Mouse (Mus musculus) hindbrain, postnatal 0 days (tissue): Measurements from ENCODE around the gene Cers1. TPM values are rescaled to one million over a fixed set of nuclear protein-coding genes. Genes with fewer than 3 reads are reported as not detected.

Experiments used
- ATAC-seq: fragments of 200-750 bp; cut with Nextera tagmentation; 2 replicates; pipeline ENCODE4 v1.8.0; 2017; ENCODE audit warnings: mild to moderate bottlenecking, moderate TSS enrichment, moderate library complexity
- DNase-seq: peaks from one replicate; pipeline ENCODE4 v3.0.0-alpha.2; 2015; ENCODE audit warnings: low spot score
- H3K27ac ChIP-seq: fragments of 300-500 bp; sonication (generic); 2 replicates; pipeline ENCODE4 v1.5.1; 2014; ENCODE audit warnings: mild to moderate bottlenecking
- H3K27me3 ChIP-seq: fragments of 300-500 bp; sonication (generic); 2 replicates; pipeline ENCODE4 v1.6.1; 2014; ENCODE audit warnings: low read length, mixed read lengths; ENCODE audit not compliant: insufficient read depth
- H3K36me3 ChIP-seq: fragments of 300-500 bp; sonication (generic); 2 replicates; pipeline ENCODE4 v1.6.1; 2014; ENCODE audit warnings: low read length, mixed read lengths; ENCODE audit not compliant: insufficient read depth
- H3K4me1 ChIP-seq: fragments of 300-500 bp; sonication (generic); 2 replicates; pipeline ENCODE4 v1.6.1; 2014; ENCODE audit warnings: antibody characterized with exemption, low read length, mixed read lengths; ENCODE audit not compliant: insufficient read depth
- H3K4me2 ChIP-seq: fragments of 300-500 bp; sonication (generic); 2 replicates; pipeline ENCODE4 v1.6.1; 2014; ENCODE audit warnings: low read depth, mild to moderate bottlenecking, low read length, moderate library complexity, mixed read lengths
- H3K4me3 ChIP-seq: fragments of 300-500 bp; sonication (generic); 2 replicates; pipeline ENCODE4 v1.5.1; 2014; ENCODE audit warnings: low read length
- H3K9ac ChIP-seq: fragments of 300-500 bp; sonication (generic); replicated peaks from 2 replicates; pipeline ENCODE4 v1.6.1; 2014; ENCODE audit warnings: mild to moderate bottlenecking, low read length, moderate library complexity, mixed read lengths
- H3K9me3 ChIP-seq: fragments of 300-500 bp; sonication (generic); 2 replicates; pipeline ENCODE4 v1.6.1; 2016; ENCODE audit warnings: low read length, mixed read lengths
- CTCF ChIP-seq: IDR thresholded peaks from 2 replicates; pipeline ENCODE4 v1.5.1; 2016; ENCODE audit warnings: antibody characterized with exemption, control low read depth, low read depth
- WGBS: fragments of 180-500 bp; shearing (Covaris S2); extraction: QIAGEN DNeasy Blood & Tissue Kit; methylation state at CpG from one replicate; pipeline ENCODE4 v1.1.7; 2014; 5-methylcytosine and 5-hydroxymethylcytosine counted together
- polyA plus RNA-seq: library from polyadenylated mRNA; unstranded; fragments of >200 nt; fragmentation: Nextera tagmentation; extraction: Ambion mirVana; gene quantifications from 2 replicates; pipeline ENCODE4 v1.2.1, GENCODE M21; 2015
- total RNA-seq: library from RNA; depleted of rRNA; stranded (reverse); fragments of >200 nt; gene quantifications from 2 replicates; pipeline ENCODE4 v1.2.3, GENCODE M21; 2014

The Cers1 gene
- total and polyA plus RNA-seq, 2 experiments from 2014 or later: 45.5 to 92.5 TPM

DNA sequence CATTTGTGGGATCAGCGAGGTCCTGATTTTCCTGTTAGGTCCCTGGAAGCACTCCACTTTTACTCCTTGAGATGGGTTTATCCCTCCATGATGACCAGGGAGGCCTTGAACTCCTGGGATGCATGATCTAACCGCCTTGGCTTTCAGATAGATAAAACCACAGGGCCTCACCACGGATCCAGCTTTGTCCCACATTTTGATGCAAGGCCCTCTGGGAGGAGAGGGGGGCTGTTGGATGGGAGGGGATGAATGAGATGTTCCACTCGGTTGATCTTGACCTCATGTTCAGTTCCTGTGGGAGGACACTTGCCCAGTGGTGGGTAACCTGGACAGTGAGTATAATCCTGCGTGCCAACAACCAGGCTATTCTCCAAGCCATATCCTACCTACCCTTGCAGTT lies 31.2 kb upstream of the Cers1 start:
- no peak for ATAC-seq
- H3K4me2 ChIP-seq: no peak overlapping the region

DNA sequence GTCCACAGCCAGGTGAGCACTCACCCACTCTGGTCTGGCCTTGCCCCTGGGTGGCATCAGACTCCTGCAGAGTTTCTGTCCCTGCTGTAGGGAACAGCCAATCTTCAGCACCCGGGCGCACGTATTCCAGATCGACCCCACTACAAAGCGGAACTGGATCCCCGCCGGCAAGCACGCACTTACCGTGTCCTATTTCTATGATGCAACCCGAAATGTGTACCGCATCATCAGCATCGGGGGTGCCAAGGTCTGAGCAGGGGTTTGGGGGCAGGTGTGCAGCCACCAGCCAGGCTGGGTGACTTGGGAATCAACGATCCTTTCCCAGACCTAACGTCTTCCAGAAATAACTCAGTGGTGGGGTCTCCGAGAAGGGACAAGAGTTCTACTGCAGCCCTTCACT lies 30.3 kb upstream of the Cers1 start:
- no peak for DNase-seq
- no peak overlapping the region for H3K4me3 ChIP-seq
- no peak for ATAC-seq
- no peaks in the 10 kb centered on the region for H3K4me1 ChIP-seq
- no peaks in the 10 kb centered on the region for H3K9me3 ChIP-seq
- H3K27me3 ChIP-seq: no peaks in the 10 kb centered on the region
- H3K27ac ChIP-seq: no peak overlapping the region
- TF ChIP-seq CTCF: no peak
- H3K4me2 ChIP-seq: no peak overlapping the region
- no peak overlapping the region for H3K9ac ChIP-seq
- 96% methylated on average over 15 of the region's 15 CpGs for WGBS
- peaks cover 19% of the 10 kb centered on the region; the same call in 1 of the 2 replicates for H3K36me3 ChIP-seq

More for the DNA sequence above, 31.2 kb upstream of the Cers1 start:
- Histone ChIP-seq H3K36me3 (peaks cover 18% of the 10 kb centered on the region; the same call in 1 of the 2 replicates), H3K9ac (no peak overlapping the region), H3K27me3 (no peaks in the 10 kb centered on the region), H3K4me1 (no peaks in the 10 kb centered on the region), H3K4me3 (no peak overlapping the region), H3K9me3 (no peaks in the 10 kb centered on the region), H3K27ac (no peak overlapping the region)
- no peak for DNase-seq
- no peak for TF ChIP-seq CTCF
- WGBS: 67% methylated on average over 5 of the region's 5 CpGs

DNA sequence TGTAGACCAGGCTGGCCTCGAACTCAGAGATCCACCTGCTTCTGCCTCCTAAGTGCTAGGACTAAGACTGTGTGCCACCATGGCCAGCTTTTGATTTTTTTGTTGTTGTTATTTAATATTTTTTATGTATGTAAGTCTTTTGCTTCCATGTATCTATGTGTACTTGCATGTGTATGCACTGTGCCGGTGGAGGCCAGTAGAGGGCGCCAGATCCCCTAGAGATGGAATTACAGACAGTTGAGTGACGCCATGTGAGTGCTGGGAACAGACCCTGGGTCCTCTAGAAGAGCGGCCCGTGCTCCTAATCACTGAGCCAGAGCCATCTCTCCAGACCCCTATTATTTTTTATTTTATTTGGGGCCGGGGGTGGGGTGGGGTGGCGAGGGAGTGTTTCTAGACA lies 28.8 kb upstream of the Cers1 start:
- H3K9ac ChIP-seq: no peak overlapping the region
- ATAC-seq: no peak
- WGBS: 91% methylated on average over 8 of the region's 8 CpGs
- H3K4me3 ChIP-seq: no peak overlapping the region
- H3K9me3 ChIP-seq: no peaks in the 10 kb centered on the region
- H3K36me3 ChIP-seq: peaks cover 19% of the 10 kb centered on the region; the same call in 1 of the 2 replicates
- H3K27ac ChIP-seq: no peak overlapping the region
- no peak for DNase-seq
- H3K4me1 ChIP-seq: no peaks in the 10 kb centered on the region
- no peak overlapping the region for H3K4me2 ChIP-seq
- no peaks in the 10 kb centered on the region for H3K27me3 ChIP-seq
- no peak for TF ChIP-seq CTCF

DNA sequence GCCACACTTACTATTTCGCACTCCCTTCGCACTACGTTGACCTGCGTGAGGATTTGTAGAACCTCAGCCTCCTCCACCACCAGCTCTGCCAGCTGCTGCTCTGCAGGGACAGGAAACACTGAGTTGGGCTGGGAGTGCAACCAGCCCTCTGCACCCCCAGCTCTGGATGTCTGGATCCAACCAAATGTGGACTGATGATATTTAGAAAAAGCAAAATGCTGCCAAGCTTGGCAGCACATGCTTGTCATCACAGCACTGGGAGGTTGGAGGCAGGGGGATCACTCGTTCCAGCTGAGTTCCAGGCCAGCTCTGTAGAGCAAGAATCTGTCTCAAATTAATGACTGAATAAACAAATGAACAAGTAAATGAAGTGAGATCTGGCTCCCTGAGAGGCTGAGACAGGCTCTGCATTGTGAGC lies 21.6 kb upstream of the Cers1 start:
- Histone ChIP-seq H3K27ac (no peak overlapping the region), H3K9ac (no peak overlapping the region), H3K4me2 (no peak overlapping the region), H3K36me3 (peaks cover 40% of the 10 kb centered on the region), H3K4me1 (no peaks in the 10 kb centered on the region), H3K9me3 (no peaks in the 10 kb centered on the region), H3K27me3 (no peaks in the 10 kb centered on the region), H3K4me3 (no peak overlapping the region)
- WGBS: 69% methylated on average over 5 of the region's 5 CpGs
- DNase-seq (no peak), ATAC-seq (no peak)
- TF ChIP-seq CTCF: no peak

DNA sequence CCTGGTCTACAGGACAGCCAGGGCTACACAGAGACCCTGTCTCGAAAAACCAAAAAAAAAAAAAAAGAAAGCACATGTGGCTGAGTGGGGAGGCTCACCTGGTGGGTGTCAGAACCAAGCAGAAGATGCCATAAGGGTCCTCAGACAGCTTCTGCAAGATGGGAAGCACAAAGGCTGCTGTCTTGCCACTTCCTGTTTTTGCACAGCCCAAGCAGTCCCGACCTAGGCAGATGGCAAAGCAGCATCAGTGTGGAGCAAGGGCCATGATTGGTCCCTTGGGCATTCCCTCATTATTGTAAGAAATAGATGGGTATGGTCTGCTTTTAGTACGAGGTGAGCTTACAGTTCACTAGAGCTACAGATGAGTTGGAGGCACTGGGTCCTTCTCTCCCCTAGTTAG lies 14.7 kb upstream of the Cers1 start:
- H3K9me3 ChIP-seq: no peaks in the 10 kb centered on the region
- no peak for TF ChIP-seq CTCF
- no peak overlapping the region for H3K9ac ChIP-seq
- H3K4me2 ChIP-seq: no peak overlapping the region
- H3K4me1 ChIP-seq: peaks cover 10% of the 10 kb centered on the region; the same call in 1 of the 2 replicates
- no peak for ATAC-seq
- H3K27me3 ChIP-seq: no peaks in the 10 kb centered on the region
- peaks cover 35% of the 10 kb centered on the region for H3K36me3 ChIP-seq
- 80% methylated on average over 3 of the region's 3 CpGs for WGBS
- no peak overlapping the region for H3K27ac ChIP-seq
- no peak for DNase-seq
- no peak overlapping the region for H3K4me3 ChIP-seq

DNA sequence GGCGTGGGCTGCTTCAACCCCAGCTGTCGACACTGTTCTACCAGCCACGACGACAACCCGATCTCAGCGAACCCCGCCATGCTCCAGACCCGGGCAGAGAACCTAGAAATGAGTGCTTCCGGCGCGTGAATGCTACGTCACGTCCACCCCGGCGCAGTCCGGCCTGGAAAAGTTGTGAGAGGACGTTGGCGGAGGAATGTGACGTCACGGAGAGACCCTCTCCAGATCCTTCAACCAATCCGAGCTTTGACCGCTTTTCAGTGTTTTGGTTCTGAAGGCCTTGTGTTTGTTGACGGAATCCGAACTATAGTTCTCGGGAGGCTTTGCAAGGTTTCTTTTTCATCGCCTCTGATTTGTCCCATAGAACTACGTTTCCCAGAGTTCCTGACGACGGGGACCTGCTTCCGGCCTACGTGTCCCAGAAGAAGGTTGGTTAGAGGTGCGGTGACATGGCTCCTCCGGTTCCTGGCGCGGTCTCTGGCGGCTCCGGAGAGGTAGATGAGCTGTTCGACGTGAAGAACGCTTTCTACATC lies 13.2 kb upstream of the Cers1 start, which contains the start of the genes Ddx49 and Cope:
Gene Ddx49, minus strand, starts transcription at position 132 of the 533 bp plus-strand sequence.
Gene Cope, plus strand, starts transcription at position 161 of the 533 bp plus-strand sequence.
- peak; percentile 93 for ATAC-seq
- peak; percentile 96 for DNase-seq
- Histone ChIP-seq H3K9ac (peak within 1 kb of the TSS; percentile 71), H3K4me1 (peaks cover 10% of the 10 kb centered on the region; the same call in 1 of the 2 replicates), H3K4me3 (peak within 1 kb of the TSS; percentile 62), H3K36me3 (peaks cover 29% of the 10 kb centered on the region), H3K27me3 (no peaks in the 10 kb centered on the region), H3K4me2 (peak within 1 kb of the TSS; percentile 91), H3K27ac (peak within 1 kb of the TSS; percentile 49), H3K9me3 (no peaks in the 10 kb centered on the region)
- TF ChIP-seq CTCF: no peak
- WGBS: under 1% methylated on average over 40 of the region's 40 CpGs

DNA sequence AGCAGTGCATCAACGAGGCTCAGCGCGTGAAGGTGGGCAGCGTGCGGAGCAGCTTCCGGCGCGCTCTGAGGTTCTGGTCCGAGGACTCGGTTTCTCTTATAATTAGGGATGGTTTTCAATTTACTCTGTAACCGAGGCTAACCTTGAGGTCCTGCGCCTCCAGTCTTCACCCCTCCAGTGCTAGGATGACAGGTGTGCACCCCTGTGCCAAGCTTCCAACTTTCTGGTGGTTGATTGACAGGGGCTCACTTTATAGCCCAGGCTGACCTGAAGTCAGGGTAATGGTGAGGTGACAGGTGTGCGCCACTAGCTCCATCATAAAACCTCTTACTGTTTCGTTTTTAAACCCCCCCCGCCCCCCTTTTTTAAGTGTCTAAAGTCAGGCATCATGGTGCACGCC lies 12.7 kb upstream of the Cers1 start:
- Histone ChIP-seq H3K4me3 (peak overlapping the region; percentile 62), H3K4me1 (peaks cover 10% of the 10 kb centered on the region; the same call in 1 of the 2 replicates), H3K27me3 (no peaks in the 10 kb centered on the region), H3K9ac (peak overlapping the region; percentile 71), H3K27ac (peak overlapping the region; percentile 49), H3K36me3 (peaks cover 24% of the 10 kb centered on the region), H3K4me2 (peak overlapping the region; percentile 91), H3K9me3 (no peaks in the 10 kb centered on the region)
- ATAC-seq (peak; percentile 39), DNase-seq (no peak)
- 4% methylated on average over 16 of the region's 16 CpGs for WGBS
- no peak for TF ChIP-seq CTCF
